Mouse (Mus musculus): Measurements from ENCODE around the gene Gm45785.

DNA sequence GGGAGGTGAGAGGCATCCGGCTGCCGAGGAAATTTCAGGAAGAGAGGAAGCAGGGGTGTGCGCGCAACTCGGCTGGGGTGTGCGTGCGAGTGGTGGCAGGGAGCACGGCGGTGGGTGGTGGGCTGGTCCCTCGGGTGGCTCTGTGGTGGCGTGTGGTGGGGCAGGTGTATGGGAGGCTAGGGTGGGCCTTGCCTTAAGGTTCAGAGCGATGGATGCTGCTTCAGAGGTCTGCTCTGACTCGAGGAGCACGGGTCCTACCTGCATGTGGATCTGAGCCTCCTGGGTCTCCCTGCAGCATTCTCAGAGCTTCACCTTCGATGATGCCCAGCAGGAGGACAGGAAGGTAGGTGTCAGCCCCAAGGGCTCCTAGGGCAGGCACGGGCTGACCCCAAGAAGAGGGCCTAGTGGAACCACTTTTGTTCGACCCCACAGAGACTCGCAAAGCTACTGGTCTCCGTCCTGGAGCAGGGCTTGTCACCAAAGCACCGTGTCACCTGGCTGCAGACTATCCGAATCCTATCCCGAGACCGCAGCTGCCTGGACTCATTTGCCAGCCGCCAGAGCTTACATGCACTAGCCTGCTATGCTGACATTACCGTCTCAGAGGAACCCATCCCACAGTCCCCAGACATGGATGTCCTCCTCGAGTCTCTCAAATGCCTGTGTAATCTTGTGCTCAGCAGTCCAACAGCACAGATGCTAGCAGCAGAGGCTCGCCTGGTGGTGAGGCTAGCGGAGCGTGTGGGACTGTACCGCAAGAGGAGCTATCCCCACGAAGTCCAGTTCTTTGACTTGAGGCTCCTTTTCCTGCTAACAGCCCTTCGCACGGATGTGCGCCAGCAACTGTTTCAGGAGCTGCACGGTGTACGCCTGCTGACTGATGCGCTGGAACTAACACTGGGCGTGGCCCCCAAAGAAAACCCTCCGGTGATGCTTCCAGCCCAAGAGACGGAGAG lies 1.7 kb upstream of the Gm45785 start, which contains the start of gene Bet1l:
- TF ChIP-seq POLR2A (IDR thresholded peaks at IDR 0.05; ENCODE audit: borderline replicate concordance, extremely low read depth, low read depth, low read length) = no peak
- no peak for TF ChIP-seq CTCF (IDR thresholded peaks at IDR 0.05; ENCODE audit: insufficient read depth, low read length)

Data from lung, adult 2 months (tissue).